Mouse (Mus musculus): Measurements from ENCODE around the gene Gm20388.

DNA sequence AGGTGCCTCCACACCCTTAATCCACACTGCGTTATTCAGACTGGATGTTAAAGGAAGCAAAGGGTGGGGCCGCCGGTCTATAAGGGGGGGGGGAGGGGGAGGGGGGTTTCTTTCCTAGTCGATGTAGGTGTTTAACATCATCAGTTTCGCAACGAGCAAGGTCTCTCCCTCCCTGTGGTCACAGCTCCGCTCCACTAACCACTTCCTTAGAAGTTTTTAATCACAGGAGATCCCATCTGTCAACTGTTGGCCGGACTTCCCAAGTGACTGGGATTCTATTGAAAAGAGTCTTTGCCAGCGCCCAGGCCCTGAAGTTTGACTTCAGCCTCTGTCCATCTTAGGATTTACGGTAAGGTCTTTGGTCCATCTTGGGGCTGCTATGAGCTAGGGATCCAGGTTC is 1303.0 kb downstream of the Gm20388 start:
- TF ChIP-seq CHD2 (IDR thresholded peaks at IDR 0.05; ENCODE audit: low read depth, low read length) = no peak
- no peak for TF ChIP-seq HCFC1 (IDR thresholded peaks at IDR 0.05; ENCODE audit: borderline replicate concordance, insufficient read depth, low read length)
